Mouse (Mus musculus) c-Kit-positive CD71-positive TER-119-positive erythroid progenitor cells, embryonic 14.5 days (primary cell): ENCODE data around the gene Irf6.

Source experiments
- DNase-seq: peaks from one replicate; pipeline ENCODE4 v3.0.0-alpha.2; 2013; ENCODE audit warnings: low spot score

Gene Irf6

DNA sequence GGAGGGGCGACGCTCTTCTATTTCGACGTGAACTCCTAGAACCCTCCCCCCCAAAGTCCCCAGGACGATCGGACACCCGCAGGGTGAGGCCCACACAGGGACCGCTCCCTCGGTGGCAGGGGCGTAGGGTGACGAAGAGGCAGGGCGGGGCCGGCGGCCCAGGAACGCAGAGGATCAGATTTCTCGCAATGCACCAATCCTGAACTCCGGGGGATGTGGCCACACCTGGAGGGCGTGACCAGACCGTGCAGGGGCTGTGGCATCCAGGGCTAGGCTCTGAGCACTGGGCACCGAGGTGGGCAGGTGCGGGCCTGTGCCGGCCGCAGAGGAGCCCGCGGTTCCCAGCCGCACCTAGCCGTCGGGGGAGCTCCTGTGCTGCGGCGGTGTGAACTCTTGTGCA, at the start of gene Irf6:
Gene Irf6 (plus strand): TSS at position 240 of the 400 bp plus-strand sequence.
- DNase-seq, result no peak

DNA sequence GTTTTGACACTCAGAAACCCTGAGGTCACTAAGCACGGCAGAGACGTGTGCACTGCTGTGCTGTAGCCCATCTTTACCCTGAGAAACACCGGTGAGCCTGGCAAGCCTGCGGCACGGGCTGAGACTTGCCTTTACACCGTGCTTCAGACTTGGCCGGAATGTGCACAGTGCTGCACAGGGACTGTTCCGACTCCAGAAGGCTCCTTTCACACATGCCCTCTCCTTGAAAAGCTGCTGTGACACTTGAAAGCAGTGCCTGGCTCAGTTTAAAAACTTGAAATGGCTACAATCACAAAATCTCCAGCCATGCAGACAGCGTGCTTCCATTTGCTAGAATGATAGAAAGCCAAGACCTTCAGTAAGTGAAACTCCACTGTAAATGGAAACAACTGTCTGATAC, 40.8 kb upstream of the Irf6 start:
- no peak for DNase-seq

DNA sequence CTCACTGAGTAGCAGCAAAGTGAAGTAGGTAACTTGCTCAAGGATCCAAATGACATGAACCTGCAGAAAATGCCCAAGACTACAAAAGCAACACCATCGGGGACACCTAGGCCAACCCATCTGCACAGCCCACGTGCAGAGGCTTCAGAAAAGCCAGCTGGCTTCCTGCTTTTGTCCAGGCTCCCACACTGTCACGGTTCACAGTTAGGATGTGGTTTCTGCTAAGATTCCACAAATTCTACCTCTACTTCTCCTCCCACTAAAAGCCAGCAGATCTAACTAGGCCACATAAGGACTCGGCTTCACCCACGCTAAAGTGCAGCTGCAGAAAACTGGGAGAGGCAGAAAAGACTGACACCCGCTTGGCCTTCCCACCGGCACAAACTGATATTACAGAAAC, 30.1 kb upstream of the Irf6 start:
- DNase-seq, result no peak

DNA sequence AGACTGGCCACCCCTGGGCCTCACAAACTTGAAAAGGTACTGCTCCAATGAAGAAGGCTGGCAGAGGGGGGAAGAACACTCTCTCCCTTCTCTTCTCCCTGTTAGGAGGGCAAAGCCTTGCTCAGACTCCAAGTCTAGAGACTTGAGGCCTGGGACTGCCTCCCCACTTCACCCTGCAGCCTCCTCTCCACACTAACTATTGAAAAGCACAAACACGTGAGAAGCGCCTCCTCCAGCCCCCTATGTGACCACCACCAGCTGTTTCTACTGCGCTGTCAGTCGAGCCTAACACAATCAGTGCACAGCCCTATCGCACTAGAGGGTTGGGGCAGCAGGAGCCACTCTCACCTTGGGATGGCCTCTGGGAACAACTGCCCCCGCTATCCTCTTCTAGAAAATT, 29.6 kb upstream of the Irf6 start:
- DNase-seq, result no peak

DNA sequence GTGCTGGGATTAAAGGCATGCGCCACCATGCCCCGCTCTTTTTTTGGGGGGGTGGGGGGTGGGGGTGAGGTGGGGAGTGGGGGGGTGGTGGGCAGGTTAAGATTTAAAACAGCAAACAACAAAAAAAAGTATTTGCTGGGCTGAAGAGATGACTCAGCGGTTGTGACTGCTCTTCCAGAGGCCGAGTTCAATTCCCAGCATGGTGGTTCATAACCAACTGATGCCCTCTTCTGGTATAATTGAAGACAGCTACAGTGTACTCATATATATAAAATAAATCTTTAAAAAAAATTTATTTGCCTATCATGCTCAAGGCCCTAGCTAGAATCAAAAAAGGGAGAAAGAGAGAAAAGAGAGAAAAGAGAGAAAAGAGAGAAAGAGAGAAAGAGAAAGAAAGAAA, 27.1 kb upstream of the Irf6 start:
- DNase-seq, result peak; percentile 20

DNA sequence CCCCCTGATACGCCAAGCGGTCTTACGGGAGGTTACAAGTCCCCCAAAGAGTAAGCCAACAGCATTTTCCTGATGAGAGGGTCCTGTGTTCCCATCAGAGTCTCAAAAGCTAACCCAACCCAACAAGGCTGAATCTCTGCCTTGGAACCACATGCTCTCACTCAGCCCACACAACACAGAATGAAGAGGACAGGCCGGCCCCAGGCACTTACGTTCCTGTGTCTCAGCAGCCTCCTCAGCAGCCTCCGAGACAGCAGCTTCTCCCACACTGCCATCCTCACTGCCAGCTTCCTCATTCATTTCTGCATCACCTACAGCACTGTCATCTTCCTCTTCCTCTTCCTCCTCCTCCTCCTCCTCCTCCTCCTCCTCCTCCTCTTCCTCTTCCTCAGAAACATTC, 24.9 kb upstream of the Irf6 start:
- no peak for DNase-seq

DNA sequence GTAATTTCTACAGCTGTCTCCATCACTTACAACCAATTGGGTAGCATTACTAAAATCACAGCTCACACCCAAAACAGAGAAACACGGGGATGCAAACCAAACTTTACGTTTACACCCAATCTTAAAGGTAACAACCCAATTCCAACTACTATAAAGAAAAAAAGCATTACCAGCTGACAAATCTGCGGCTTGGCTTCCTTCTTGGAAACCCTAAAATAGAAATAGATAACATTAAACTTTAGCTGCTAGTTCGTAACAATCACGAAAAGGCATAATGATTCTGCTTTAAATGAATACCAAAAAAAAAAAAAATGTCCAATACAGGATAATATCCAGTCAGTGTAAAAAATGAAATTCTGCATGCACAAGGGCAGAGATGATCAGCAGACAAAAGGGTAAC, 23.6 kb upstream of the Irf6 start:
- DNase-seq, result peak; percentile 5

DNA sequence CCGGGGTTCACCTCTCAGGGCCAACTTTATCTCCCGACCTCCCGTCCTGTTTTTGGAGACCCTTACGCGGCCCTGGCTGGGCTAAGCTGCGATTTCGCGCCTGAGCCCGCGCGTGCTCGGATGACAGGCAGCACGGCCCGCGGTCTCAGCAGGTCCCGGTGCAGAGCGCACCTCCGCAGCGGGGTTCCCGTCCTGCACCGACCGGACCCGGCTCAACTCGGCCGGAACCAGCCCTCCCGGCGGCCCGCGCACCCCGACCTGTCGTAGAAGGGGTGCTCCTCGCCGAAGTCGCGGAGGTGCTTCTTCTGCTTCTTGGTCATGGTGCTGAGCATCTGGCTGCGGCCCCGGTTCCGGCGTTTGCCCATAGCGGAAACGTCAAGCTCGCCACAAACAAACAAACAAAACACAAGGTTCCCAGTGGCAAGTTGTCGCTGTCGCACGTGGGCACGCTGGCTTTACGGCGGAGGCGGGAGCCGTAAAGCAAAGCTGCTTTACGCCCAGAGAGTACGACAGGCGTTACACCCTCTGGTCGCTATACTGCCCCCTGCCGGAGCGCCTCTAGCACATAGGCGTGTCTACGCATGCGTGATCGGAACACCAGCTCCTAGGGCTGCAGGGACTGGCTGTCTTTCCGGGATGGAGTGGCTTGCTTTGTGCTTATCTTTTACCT, 23.0 kb upstream of the Irf6 start, which contains the start of gene Diexf:
Gene Diexf (minus strand): TSS at position 487 of the 670 bp plus-strand sequence.
- peak; percentile 99 for DNase-seq

DNA sequence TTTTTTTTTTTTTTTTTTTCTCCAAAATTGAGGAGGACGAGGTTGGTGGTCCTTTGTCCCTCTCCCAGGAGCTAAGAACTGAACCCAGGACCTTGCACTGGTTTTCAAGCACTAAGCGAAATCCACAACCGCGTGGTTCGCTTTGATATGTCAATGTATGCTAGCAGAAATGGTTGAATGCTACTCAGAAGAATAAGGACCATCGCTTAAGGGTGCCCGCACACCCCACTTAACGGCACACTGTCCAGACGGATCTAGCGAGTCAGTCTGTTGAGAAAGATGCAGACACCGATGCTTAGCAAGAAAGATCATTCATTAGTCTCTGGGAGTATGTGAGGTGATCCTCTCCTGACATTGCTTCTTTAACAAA, 22.5 kb upstream of the Irf6 start:
- DNase-seq, result no peak

DNA sequence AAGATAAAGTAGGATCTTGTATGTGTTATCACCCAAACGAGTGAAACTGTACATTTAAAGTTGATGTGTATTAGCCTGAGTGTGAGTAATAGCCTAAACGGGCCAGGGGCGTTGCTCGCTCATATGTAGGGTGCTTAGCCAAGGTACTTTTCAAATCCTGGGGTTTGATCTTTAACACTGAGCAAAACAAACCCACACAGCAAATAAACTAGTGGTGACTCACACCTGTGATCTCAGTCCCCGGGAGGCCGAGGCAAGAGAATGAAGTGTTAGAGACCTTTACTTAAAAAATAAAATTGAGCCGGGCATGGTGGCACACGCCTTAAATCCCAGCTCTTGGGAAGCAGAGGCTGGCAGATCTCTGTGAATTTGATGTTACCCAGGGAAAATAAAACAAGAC, 22.1 kb upstream of the Irf6 start:
- no peak for DNase-seq

DNA sequence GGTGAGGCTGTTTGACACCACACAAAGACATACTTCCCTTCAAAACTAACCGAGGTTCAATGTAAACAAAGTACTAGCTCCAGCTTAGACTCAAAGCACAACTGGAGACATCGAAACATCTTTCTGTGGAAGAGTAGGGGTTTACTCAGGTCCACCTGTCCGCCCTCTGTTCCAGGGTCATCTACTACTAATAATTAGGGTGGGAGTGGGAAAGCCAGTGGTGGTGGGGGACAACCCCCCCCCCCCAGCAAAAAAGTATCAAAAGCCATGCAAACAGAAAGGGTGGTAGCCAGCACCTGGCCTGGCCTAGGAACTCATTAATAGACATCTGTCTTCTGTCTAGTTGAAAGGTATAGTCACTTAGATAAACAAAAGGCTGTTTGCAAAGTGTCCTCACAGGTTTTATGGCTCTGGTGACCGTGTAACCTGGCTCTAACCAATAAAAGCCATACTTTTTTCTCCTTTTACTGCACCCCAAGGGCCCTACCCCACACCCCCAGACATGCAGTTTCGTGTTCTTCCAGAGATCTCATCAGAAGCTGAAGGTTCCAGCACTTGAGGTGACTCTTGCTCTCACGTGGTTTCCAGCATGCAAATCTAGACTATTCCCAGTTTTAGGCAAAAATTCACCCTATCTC, 21.5 kb upstream of the Irf6 start:
- no peak for DNase-seq

DNA sequence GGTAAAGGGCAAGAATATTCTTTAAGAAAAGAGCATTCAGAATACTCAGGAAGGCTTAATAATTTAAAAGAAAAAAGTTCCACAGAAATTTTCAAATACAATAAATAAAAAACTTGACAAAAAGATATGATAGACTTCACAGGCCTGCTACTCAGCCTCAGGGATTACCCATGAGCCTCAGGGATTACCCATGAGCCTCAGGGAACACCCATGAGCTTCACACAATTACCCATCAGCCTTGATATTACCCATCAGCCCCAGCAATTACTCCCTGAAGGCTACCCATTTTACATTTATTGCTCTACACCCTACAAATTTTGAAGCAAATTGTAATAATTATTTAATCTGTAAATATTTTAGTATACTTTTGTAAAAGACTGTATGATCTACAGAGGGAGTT, 20.5 kb upstream of the Irf6 start:
- DNase-seq, result no peak

DNA sequence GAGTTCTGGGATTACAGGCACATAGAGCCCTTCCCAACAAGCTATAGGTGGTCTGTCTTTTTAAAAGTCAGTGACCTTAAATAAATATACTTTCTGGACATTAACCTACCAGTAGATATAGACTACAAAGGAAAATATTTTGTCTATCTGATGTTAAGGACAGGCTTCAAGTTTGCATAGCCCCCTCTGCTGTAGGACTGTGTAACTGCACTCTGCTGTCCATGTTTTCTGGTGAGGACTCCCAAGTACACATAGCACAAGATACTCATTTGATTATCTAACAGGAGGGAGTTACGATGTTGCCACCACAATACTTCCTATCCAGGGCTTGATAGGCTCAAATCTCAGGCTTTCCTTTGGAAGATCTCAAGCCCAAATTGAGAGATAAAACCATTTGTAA, 19.2 kb upstream of the Irf6 start:
- peak; percentile 40 for DNase-seq

DNA sequence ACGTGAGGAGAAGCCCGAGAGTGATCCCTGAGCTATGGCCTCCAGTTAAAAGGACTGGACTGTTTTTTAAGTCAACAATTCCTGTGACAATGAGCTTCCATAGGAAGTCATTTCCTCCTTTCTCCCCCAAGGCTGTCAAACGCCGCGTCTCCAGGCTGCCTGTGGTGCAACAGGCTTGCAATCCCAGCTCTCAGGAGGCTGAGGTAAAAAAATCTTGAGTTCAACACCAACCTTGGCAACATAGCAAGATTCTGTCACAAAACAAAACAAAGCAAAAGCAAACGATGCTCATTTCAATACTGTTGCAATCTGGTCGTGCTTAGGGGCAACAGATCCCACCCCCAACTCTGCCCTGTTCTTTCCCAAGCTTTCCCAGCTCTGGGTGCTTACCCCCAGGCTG, 14.8 kb upstream of the Irf6 start:
- no peak for DNase-seq

DNA sequence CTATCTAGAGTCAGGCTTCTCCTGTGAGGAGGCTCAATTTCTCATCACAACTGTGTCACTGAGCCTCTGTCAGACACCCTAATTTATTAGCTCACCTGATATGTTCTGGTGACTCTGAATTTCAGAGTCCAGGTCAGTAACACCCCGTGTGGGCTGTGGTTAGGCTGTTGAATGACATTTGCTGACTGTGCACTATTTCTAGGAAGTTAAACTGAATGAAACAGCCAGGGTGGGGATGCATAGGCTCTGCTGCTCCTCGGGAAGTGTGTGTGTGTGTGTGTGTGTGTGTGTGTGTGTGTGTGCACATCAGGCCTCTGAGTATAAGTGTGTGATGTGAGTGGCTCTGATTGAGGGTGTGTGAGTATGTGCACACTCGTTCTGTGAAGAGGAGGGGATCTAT, 14.2 kb upstream of the Irf6 start:
- no peak for DNase-seq

DNA sequence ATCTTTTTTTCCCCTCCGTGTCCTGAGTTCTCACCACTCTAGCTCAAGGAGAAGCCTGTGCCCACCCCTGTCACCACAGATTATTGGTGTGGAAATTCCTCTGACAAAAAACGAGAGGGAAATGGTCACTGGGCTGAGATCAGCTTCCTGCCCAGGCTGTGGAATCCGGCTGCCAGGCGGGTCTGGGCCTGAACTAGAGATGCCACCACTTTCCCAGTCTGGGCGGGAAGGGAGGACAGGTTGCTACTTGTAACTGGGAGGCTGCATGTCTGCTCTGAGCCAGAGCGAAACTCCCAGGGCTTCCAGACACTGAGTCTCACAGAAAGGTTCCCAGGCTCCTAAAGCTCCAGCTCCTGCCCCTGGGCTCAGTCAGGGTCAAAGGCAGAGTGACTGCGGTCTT, 11.8 kb upstream of the Irf6 start:
- DNase-seq, result no peak

DNA sequence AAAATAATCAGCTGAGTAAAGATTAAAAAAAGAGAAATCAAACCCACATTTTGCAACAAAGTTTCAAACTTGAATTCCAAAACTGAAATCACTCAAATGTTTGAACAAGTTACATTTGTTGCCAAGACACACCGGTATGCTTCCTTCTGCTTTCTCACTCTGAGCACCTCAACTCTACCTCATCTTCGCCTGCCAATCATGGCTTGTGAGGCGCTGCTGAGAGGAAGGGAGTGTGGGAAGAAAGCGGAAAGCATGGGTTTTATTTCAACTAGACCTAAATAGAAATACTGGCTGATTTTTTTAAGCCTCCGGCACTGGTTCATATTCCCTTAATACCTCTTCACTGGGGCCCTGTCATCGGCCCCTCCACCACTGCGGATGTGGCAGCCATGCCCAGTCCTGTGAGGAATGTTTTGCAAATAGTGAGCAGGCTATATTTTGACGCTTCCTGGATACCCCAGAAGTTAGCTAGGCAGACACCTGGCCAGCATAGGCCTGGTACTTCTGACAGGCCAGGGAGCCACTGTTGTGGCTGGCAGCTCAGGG, 10.3 kb upstream of the Irf6 start:
- no peak for DNase-seq

DNA sequence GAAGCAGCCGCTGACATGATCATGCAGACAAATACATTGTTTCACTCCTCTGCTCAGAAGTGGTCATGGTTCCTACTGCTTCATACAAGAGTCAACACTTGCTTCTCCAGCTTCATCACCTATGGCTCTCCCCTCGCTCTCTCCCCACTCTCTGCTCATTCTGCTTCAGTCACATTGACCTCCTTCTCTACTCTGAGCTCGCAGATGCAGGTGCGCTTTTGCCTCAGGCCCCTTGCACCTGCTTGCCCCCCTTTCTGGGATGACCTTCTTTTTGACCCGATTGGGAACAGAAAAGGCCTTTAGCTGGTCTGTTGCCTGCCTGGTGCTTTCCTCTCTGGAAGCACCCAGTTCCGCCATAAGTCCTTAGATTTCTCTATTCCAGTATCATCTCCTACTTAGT, 8.4 kb upstream of the Irf6 start:
- DNase-seq, result no peak

DNA sequence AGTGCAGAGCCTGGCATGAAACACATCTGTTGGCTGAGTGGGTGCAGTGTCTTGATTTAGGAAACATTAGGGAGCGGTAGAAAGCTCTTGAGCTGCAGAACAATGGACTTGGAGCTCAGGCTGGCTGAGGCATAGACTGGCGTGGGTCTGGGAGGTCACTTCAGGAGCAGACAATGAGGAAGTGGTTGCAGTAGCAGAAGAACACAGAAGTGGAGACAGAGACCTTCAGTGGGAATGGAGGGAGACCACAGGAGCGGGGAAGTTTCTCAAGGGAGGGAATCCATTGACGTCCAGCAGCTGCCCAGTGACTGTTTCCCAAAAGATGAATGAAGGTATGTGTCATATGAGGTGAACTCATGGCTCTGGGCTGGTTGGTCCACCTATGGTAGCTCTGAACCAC, 7.8 kb upstream of the Irf6 start:
- DNase-seq, result no peak

DNA sequence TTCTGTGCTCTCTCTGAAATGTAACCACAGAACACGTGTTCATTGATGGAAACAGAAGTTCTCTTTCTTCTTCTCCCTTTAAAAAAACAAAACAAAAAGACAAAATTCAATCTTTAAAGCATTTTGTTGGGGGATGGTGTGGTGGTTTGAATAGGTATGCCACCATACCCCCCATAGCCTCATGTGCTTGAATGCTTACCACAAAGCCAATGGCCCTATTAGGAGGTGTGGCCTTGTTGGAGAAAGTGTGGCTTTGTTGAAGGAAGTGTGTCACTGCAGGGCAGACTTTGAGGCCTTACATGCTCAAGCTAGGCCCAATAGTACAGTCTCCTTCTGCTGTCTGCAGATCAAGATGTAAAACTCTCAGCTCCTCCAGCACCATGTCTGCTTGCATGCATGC, 6.5 kb upstream of the Irf6 start:
- DNase-seq, result no peak

DNA sequence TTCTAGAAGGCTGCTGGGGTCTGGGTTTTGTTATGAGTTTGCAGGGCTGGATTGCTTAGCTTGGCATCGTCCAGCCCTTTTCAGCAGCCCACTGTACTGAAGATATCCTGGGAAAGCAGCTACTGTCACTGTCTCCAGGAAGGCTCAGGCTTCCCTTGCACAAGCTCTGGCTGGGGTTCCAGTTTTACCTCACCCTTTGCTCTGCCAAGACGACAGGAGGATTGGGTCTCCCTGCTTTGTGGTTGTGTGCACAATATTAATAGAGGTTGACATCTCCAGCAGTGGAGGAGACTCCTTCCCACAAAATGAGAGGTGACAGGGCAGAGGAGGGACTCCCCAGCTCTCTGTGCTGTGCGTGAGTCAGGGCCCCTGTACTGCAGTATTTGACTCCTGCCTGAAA, 3.7 kb upstream of the Irf6 start:
- DNase-seq, result no peak

DNA sequence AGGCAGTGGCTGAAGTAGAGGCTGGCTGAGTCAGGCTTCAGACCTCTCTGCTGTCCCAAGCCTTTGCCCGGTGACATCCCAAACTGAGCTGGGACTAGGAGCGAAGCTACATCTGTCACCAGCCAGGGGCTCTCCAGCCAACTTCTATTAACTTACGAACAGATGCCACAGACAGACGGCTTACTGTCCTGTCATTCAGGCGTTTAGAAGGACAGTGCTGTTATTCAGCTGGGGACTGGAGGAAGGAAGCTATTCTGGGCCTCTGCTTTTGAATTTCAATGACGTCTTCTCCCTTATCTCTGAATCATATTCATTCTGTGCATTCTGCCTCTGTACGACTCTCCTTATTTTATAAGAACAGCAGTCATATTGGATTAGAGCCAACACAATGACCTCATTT, 1.8 kb upstream of the Irf6 start:
- no peak for DNase-seq

DNA sequence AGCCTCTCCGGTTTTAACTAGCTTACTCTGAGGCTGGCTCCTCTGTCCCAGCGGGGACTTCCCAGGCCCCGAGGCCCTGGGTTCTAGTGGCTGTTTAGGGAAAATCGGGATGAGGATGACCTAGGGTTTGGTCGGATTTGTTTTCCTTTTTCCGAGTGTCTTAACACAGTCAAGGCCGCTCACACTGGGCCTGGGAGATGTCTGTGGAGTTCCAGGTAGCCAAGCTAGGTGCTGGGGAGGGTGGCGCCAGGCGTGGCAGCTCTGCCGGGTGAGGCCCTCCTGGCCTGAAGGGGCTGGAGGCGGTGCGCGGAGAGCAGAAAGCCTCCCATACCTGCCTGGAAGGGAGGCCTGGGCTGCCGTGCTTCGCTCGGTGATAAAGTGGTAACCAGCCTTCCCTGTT, 650 bp downstream of the Irf6 start:
- DNase-seq, result no peak
